Mouse (Mus musculus) intestine, postnatal 0 days (tissue): ENCODE data around the gene Cux1. TPM values are rescaled to one million over a fixed set of nuclear protein-coding genes. Genes with fewer than 3 reads are reported as not detected.

ENCODE experiments used
- ATAC-seq: fragments of 200-750 bp; cut with Nextera tagmentation; 2 replicates; pipeline ENCODE4 v1.8.0; 2017; ENCODE audit warnings: mild to moderate bottlenecking, moderate TSS enrichment, moderate library complexity
- H3K27ac ChIP-seq: fragments of 300-500 bp; sonication (generic); 2 replicates; pipeline ENCODE4 v1.5.1; 2014; ENCODE audit warnings: mild to moderate bottlenecking, low read depth, low read length, moderate library complexity
- H3K27me3 ChIP-seq: fragments of 300-500 bp; sonication (generic); replicated peaks from 2 replicates; pipeline ENCODE4 v1.6.1; 2014; ENCODE audit warnings: low read length, mixed read lengths; ENCODE audit not compliant: control insufficient read depth, insufficient read depth
- H3K36me3 ChIP-seq: fragments of 300-500 bp; sonication (generic); 2 replicates; pipeline ENCODE4 v1.6.1; 2014; ENCODE audit warnings: mild to moderate bottlenecking, moderate library complexity; ENCODE audit not compliant: control insufficient read depth, insufficient read depth
- H3K4me1 ChIP-seq: fragments of 300-500 bp; sonication (generic); replicated peaks from 2 replicates; pipeline ENCODE4 v1.6.1; 2014; ENCODE audit warnings: antibody characterized with exemption, low read length, mixed read lengths; ENCODE audit not compliant: control insufficient read depth, insufficient read depth
- H3K4me2 ChIP-seq: fragments of 300-500 bp; sonication (generic); replicated peaks from 2 replicates; pipeline ENCODE4 v1.6.1; 2014; ENCODE audit warnings: low read depth, mild to moderate bottlenecking, moderate library complexity
- H3K4me3 ChIP-seq: fragments of 300-500 bp; sonication (generic); 2 replicates; pipeline ENCODE4 v1.5.1; 2014; ENCODE audit warnings: low read depth, low read length
- H3K9ac ChIP-seq: fragments of 300-500 bp; sonication (generic); 2 replicates; pipeline ENCODE4 v1.6.1; 2014; ENCODE audit warnings: mild to moderate bottlenecking, low read depth, low read length
- H3K9me3 ChIP-seq: fragments of 300-500 bp; sonication (generic); 2 replicates; pipeline ENCODE4 v1.6.1; 2016; ENCODE audit warnings: mixed run types; ENCODE audit not compliant: control insufficient read depth
- CTCF ChIP-seq: sonication (generic); IDR thresholded peaks from 2 replicates; pipeline ENCODE4 v1.5.1; 2016; ENCODE audit warnings: low read depth, mild to moderate bottlenecking, control low read depth, antibody characterized with exemption, moderate library complexity
- WGBS: fragments of 180-500 bp; shearing (Covaris S2); extraction: QIAGEN DNeasy Blood & Tissue Kit; methylation state at CpG from one replicate; pipeline ENCODE4 v1.1.7; 2014; 5-methylcytosine and 5-hydroxymethylcytosine counted together
- polyA plus RNA-seq: library from polyadenylated mRNA; unstranded; fragments of >200 nt; fragmentation: Nextera tagmentation; extraction: Ambion mirVana; gene quantifications from 2 replicates; pipeline ENCODE4 v1.2.1, GENCODE M21; 2015

Cux1 gene
- polyA plus RNA-seq, 1 experiment from 2014 or later, result 29.4 TPM

DNA sequence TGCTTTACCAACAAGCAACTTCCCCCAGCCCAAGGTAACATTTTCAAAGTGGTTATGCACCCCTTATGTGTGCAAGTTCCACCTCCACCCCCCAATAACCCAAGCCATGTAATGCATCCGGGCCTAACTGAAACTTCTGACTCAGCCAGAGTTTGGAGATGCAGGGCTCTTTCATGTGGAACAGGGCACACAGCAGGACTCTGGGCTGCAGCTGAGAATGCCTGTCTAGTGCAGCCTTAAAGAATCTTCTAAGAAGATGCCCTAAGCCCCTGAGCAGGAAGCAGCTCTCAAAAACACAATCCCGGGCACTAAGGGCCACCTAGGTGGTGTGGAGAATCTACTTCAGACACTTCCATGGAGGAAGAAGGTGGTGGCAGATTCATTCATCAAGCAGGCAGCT lies 16.6 kb downstream of the Cux1 start:
- H3K27me3 ChIP-seq, result no peaks in the 10 kb centered on the region
- H3K9me3 ChIP-seq, result no peaks in the 10 kb centered on the region
- no peak for TF ChIP-seq CTCF
- 40% methylated on average over 2 of the region's 2 CpGs for WGBS
- peaks cover 3% of the 10 kb centered on the region; the same call in 1 of the 2 replicates for H3K4me1 ChIP-seq
- H3K9ac ChIP-seq, result no peak overlapping the region
- no peak overlapping the region for H3K4me2 ChIP-seq
- H3K36me3 ChIP-seq, result no peaks in the 10 kb centered on the region
- no peak for ATAC-seq
- H3K4me3 ChIP-seq, result no peak overlapping the region
- H3K27ac ChIP-seq, result no peak overlapping the region

DNA sequence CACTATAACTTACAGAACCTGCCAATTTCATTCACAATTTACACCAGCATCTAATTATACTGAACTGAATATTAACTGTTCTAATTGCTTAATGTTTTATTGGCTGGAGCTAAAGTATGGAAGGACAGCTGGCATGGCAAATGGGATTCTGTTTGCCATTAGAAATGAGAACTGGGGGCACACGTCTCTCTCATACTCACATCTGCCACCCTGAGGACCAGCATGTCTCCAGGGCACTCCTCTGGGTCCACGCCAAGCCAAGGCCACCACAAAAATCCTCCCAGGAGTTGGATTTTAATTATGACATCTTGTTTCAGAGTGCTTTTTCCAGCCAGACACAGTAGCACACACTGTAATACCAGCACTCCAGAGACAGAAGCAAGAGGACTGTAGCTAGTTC lies 18.5 kb downstream of the Cux1 start:
- TF ChIP-seq CTCF, result no peak
- no peak overlapping the region for H3K9ac ChIP-seq
- H3K4me3 ChIP-seq, result no peak overlapping the region
- 89% methylated on average over 2 of the region's 2 CpGs for WGBS
- H3K4me2 ChIP-seq, result no peak overlapping the region
- no peaks in the 10 kb centered on the region for H3K9me3 ChIP-seq
- no peak overlapping the region for H3K27ac ChIP-seq
- no peak for ATAC-seq
- no peaks in the 10 kb centered on the region for H3K36me3 ChIP-seq
- H3K4me1 ChIP-seq, result no peaks in the 10 kb centered on the region
- no peaks in the 10 kb centered on the region for H3K27me3 ChIP-seq

DNA sequence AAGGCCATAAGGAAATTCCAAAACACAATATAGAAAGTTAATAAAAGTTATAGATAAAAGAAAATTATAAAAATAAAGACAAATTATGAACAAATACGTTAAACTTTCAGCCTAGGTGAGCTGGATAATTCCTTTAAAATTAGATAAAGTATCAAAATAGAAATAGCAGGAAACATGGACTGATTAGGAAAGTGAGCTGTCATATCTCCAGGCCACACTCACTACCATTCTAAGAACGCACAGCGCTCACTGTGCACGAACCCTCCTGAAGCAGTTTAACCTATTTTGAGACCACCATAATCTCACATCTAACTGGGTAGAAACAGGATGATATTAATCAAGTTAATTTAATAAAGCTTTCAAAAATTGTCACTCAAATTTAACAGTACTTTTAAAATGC lies 22.2 kb downstream of the Cux1 start:
- Histone ChIP-seq H3K4me3 (no peak overlapping the region), H3K4me1 (no peaks in the 10 kb centered on the region; the same call in 1 of the 2 replicates), H3K27ac (no peak overlapping the region), H3K4me2 (no peak overlapping the region), H3K36me3 (no peaks in the 10 kb centered on the region), H3K27me3 (no peaks in the 10 kb centered on the region), H3K9me3 (no peaks in the 10 kb centered on the region), H3K9ac (no peak overlapping the region)
- no peak for TF ChIP-seq CTCF
- 90% methylated on average over 4 of the region's 4 CpGs for WGBS
- ATAC-seq, result no peak

DNA sequence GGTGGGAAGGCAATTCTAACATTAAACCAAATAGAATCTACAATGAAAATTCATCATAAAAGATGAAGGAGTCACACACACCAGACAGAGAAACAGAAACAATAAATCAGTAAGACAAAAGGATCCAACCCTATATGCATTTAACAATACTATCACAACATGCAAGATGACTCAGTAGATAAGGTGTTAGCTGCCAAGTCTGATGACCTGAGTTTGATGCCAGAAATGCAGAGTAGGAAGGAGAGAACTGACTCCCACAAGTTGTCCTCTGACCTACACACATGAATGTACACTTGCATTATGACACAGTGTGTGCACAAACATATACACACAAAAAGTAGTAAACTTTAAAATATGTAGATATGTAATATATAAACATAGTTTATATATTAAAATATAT lies 24.1 kb downstream of the Cux1 start:
- no peak overlapping the region for H3K4me2 ChIP-seq
- H3K27me3 ChIP-seq, result no peaks in the 10 kb centered on the region
- H3K27ac ChIP-seq, result no peak overlapping the region
- H3K36me3 ChIP-seq, result no peaks in the 10 kb centered on the region
- H3K4me1 ChIP-seq, result no peaks in the 10 kb centered on the region; the same call in 1 of the 2 replicates
- no peak overlapping the region for H3K4me3 ChIP-seq
- no peak overlapping the region for H3K9ac ChIP-seq
- ATAC-seq, result no peak
- TF ChIP-seq CTCF, result no peak
- H3K9me3 ChIP-seq, result no peaks in the 10 kb centered on the region

DNA sequence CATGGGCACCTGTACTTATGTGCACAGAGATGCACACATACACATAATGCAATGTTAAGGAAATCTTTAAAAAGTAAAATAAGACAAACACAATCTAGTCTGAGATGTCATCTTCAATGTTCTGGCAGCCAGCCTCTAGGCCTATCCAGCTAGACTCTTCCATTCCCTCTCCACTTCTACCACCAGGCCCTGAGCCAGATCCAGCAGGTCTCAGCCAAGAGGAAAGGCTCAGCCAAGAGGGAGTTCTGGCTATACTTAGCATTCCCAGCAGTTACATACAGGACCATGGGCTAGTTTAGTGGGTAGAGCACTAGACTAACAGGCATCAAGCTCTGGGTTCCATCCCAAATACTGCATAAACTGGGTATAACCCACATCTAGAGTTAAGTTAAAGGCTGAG lies 26.3 kb downstream of the Cux1 start:
- no peak for ATAC-seq
- no peak overlapping the region for H3K27ac ChIP-seq
- H3K4me3 ChIP-seq, result no peak overlapping the region
- H3K9me3 ChIP-seq, result no peaks in the 10 kb centered on the region
- H3K4me1 ChIP-seq, result peaks cover 6% of the 10 kb centered on the region
- no peaks in the 10 kb centered on the region for H3K27me3 ChIP-seq
- no peaks in the 10 kb centered on the region for H3K36me3 ChIP-seq
- TF ChIP-seq CTCF, result no peak
- H3K9ac ChIP-seq, result no peak overlapping the region
- no peak overlapping the region for H3K4me2 ChIP-seq

DNA sequence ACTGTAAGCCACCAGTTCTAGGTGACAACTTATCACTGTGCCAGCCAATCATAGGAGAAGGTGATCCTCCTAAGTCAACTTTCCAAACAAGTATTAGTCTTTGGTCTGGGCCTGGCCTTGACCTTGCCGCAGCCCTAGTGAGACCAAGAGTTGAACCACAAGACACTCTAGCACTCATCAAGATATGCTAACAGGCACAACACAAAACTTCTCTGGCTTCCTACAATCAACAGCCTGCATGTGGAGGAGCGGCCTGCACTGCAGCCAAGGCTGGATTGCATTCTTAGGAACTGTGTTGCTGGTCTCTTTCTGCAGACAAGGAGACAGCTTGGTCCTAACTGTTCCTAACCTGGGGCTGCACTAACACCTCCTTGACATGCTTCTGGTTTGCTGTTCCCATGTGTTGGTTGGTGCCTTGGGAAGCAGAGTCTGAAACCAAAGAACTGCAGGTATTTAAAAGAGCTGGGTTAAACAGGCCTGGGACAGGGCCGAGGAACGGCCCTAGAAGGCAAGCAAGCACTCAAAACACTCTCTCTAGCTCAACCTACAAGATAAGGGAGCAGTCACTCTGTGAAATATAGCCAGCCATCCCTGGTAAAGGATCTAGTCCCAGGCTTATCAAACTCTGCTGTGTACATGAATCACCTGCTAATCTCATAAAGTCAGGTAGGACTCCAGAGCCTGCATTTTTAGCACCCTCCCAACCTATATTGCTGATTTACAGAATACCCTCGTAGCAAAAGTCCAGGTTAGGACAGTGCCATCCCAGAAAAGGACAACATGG lies 27.0 kb downstream of the Cux1 start:
- 55% methylated on average over 5 of the region's 5 CpGs for WGBS
- Histone ChIP-seq H3K9ac (no peak overlapping the region), H3K36me3 (no peaks in the 10 kb centered on the region), H3K27ac (no peak overlapping the region), H3K4me2 (no peak overlapping the region), H3K9me3 (no peaks in the 10 kb centered on the region), H3K27me3 (no peaks in the 10 kb centered on the region), H3K4me1 (peaks cover 8% of the 10 kb centered on the region), H3K4me3 (no peak overlapping the region)
- TF ChIP-seq CTCF, result no peak
- ATAC-seq, result no peak
